Mouse (Mus musculus): ENCODE data around the gene Anxa6.

DNA sequence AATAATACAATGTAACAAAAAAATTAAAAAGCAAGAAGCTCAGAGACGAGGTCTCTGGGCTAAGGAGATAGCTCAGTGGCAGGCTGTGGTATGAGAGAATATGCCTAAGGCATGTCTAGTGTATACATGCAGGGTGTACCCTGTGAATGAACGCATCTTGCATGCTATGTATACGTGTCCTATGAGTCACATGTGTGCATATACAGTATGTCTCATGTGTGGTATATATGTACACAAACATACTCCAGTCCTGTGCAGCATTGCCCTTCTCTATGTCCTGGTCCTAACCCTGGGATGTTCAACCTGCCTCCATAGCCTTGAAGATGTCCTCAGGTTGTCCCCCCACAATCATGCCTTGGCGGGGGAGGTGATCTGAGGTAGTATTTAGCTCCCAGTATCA is 48.7 kb downstream of the Anxa6 start:
- no peak for TF ChIP-seq UBTF (IDR thresholded peaks at IDR 0.05; ENCODE audit: borderline replicate concordance, insufficient read depth, low read depth, low read length)
- TF ChIP-seq POLR2A (IDR thresholded peaks at IDR 0.05; ENCODE audit: control insufficient read depth in 1 of 2, insufficient read depth in 1 of 2, low read depth in 1 of 2, low read length in 2 of 2, poor library complexity in 1 of 2): no peak
- TF ChIP-seq ZC3H11A (IDR thresholded peaks at IDR 0.05; ENCODE audit: low read depth, low read length): no peak
- TF ChIP-seq EP300 (IDR thresholded peaks at IDR 0.05; ENCODE audit: low read depth in 1 of 2, low read length in 2 of 2): no peak
- no peak for TF ChIP-seq CTCF (IDR thresholded peaks at IDR 0.05 in 2 of 3, conservative IDR thresholded peaks at IDR 0.05 in 1 of 3; ENCODE audit: control insufficient read depth in 1 of 3, insufficient read depth in 1 of 3, low read depth in 2 of 3, low read length in 3 of 3, poor library complexity in 1 of 3, severe bottlenecking in 1 of 3)
- no peak for TF ChIP-seq ETS1 (IDR thresholded peaks at IDR 0.05; ENCODE audit: low read depth, low read length)
- no peak for TF ChIP-seq MAX (IDR thresholded peaks at IDR 0.05; ENCODE audit: low read length)
- no peak for TF ChIP-seq BHLHE40 (IDR thresholded peaks at IDR 0.05; ENCODE audit: borderline replicate concordance, low read depth, low read length)
- TF ChIP-seq CHD1 (IDR thresholded peaks at IDR 0.05; ENCODE audit: low read depth, low read length): no peak
- TF ChIP-seq ZMIZ1 (IDR thresholded peaks at IDR 0.05; ENCODE audit: low read depth, low read length): no peak
- no peak for TF ChIP-seq ZKSCAN1 (IDR thresholded peaks at IDR 0.05; ENCODE audit: low read depth, low read length)
- TF ChIP-seq USF1 (IDR thresholded peaks at IDR 0.05; ENCODE audit: low read depth, low read length): no peak
- TF ChIP-seq MAZ (IDR thresholded peaks at IDR 0.05; ENCODE audit: low read depth, low read length): no peak
- TF ChIP-seq RCOR1 (IDR thresholded peaks at IDR 0.05; ENCODE audit: low read depth, low read length): no peak
